In genomic region chr9:101592621-101593020, GRCm38 (mm10) we compare ENCODE assay signal across 5 mouse cellular contexts.
"Had no signal": no experiment of that assay in that cellular context is flagged by ENCODE, and none has a peak within 500 bp of the region (broad histone marks: within the 10 kb centered on the region; RNA-seq: fewer than 3 reads in every experiment).

No protein-coding gene starts in this region.

- DNase-seq: kidney, adult 8-10 months; kidney, postnatal 4 days; lung, adult 2 months; lung, postnatal 36 days; thymus, postnatal 4 days had no signal
